Mouse (Mus musculus): Measurements from ENCODE around the gene Nkapd1. TPM values are rescaled to one million over a fixed set of nuclear protein-coding genes. Genes with fewer than 3 reads are reported as not detected.
A peak's percentile ranks its signal among the peaks of the same experiment; 100 is the strongest.
"Not testable (repeated sequence)": the region's sequence is repeated elsewhere in the genome, so short reads cannot be mapped to it uniquely, and the experiment has no call there.

Nkapd1 gene
- polyA plus RNA-seq, 1 experiment from 2014 or later = 30.6 TPM

- DNase-seq (ENCODE audit: low spot score) = no peak
- H3K9ac ChIP-seq (ENCODE audit: low read depth, low read length) = no peak overlapping the region
- ATAC-seq (ENCODE audit: low FRiP score) = no peak
- 75% methylated on average over 10 of the region's 10 CpGs for WGBS
- H3K27me3 ChIP-seq (ENCODE audit: control insufficient read depth, insufficient read depth, low read length) = no peaks in the 10 kb centered on the region
- H3K4me2 ChIP-seq (replicated peaks; ENCODE audit: low read depth, low read length) = no peak overlapping the region
- H3K4me1 ChIP-seq (replicated peaks; ENCODE audit: control insufficient read depth, insufficient read depth, low read length) = no peaks in the 10 kb centered on the region
- H3K27ac ChIP-seq (ENCODE audit: low read depth, low read length) = no peak overlapping the region
- no peaks in the 10 kb centered on the region for H3K9me3 ChIP-seq (ENCODE audit: control insufficient read depth, low read length)
- H3K36me3 ChIP-seq (ENCODE audit: control insufficient read depth, insufficient read depth, low read length) = peaks cover 15% of the 10 kb centered on the region; the same call in 1 of the 2 replicates
- no peak overlapping the region for H3K4me3 ChIP-seq (ENCODE audit: low read depth, low read length)
Observed at GRCm38 (mm10) chr9:50646826-50647370, 29.6 kb upstream of the Nkapd1 start.

DNA sequence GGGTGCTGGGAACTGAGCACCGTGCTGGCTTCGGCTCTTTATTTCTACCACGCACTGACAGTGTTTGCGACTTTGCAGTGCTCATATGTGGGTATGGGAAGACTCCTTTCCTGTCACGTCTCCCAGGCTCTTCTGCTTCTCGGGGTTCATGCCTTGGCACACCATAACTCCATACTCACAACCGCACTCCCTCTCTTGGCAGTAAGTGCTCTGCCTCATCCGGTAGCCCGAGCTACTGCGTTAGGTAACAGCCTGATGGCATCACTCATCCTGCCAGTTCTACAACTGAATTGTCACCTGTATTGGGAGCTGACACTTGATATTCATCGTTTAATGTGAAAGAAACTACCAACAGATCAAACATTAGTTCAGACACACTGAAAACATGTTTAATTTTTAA lies 17.0 kb upstream of the Nkapd1 start:
- ATAC-seq (ENCODE audit: low FRiP score) = no peak

DNA sequence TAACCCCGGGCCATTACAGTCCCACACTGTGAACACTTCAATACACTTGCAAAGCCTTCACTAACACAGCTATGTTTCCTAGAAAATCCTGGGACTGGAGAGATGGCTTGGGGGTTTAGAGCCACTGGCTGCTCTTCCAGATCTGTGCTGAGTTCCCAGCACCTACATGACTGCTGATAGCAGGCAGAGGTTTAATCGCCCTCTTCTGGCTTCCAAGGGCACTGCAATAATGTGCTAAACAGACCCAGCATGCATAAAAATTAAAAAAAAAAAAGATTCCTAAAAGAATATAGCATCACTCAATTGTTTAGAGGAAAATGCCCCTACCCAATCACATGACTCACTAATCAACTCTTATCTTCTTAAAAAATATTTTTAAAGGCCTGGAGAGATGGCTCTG lies 15.8 kb upstream of the Nkapd1 start:
- no peaks in the 10 kb centered on the region for H3K27me3 ChIP-seq (ENCODE audit: control insufficient read depth, insufficient read depth, low read length)
- no peaks in the 10 kb centered on the region for H3K9me3 ChIP-seq (ENCODE audit: control insufficient read depth, low read length)
- 60% methylated on average over 2 of the region's 2 CpGs for WGBS
- no peak for ATAC-seq (ENCODE audit: low FRiP score)
- H3K27ac ChIP-seq (ENCODE audit: low read depth, low read length) = no peak overlapping the region
- no peak overlapping the region for H3K4me2 ChIP-seq (replicated peaks; ENCODE audit: low read depth, low read length)
- H3K9ac ChIP-seq (ENCODE audit: low read depth, low read length) = no peak overlapping the region
- H3K4me1 ChIP-seq (replicated peaks; ENCODE audit: control insufficient read depth, insufficient read depth, low read length) = no peaks in the 10 kb centered on the region
- H3K4me3 ChIP-seq (ENCODE audit: low read depth, low read length) = no peak overlapping the region
- peak; percentile 21 for DNase-seq (ENCODE audit: low spot score)
- peaks cover 4% of the 10 kb centered on the region; the same call in 1 of the 2 replicates for H3K36me3 ChIP-seq (ENCODE audit: control insufficient read depth, insufficient read depth, low read length)

More for the DNA sequence above, 17.0 kb upstream of the Nkapd1 start:
- no peaks in the 10 kb centered on the region for H3K9me3 ChIP-seq (ENCODE audit: control insufficient read depth, low read length)
- H3K4me2 ChIP-seq (replicated peaks; ENCODE audit: low read depth, low read length) = no peak overlapping the region
- peaks cover 4% of the 10 kb centered on the region; the same call in 1 of the 2 replicates for H3K36me3 ChIP-seq (ENCODE audit: control insufficient read depth, insufficient read depth, low read length)
- no peaks in the 10 kb centered on the region for H3K4me1 ChIP-seq (replicated peaks; ENCODE audit: control insufficient read depth, insufficient read depth, low read length)
- H3K9ac ChIP-seq (ENCODE audit: low read depth, low read length) = no peak overlapping the region
- no peak overlapping the region for H3K27ac ChIP-seq (ENCODE audit: low read depth, low read length)
- WGBS = 97% methylated on average over 11 of the region's 11 CpGs
- H3K27me3 ChIP-seq (ENCODE audit: control insufficient read depth, insufficient read depth, low read length) = no peaks in the 10 kb centered on the region
- no peak for DNase-seq (ENCODE audit: low spot score)
- H3K4me3 ChIP-seq (ENCODE audit: low read depth, low read length) = no peak overlapping the region

GRCm38 (mm10) chr9:50632016-50632688 lies 14.9 kb upstream of the Nkapd1 start:
- Histone ChIP-seq H3K36me3 (ENCODE audit: control insufficient read depth, insufficient read depth, low read length) (no peaks in the 10 kb centered on the region), H3K9ac (ENCODE audit: low read depth, low read length) (no peak overlapping the region)
- WGBS = 86% methylated on average over 6 of the region's 6 CpGs

GRCm38 (mm10) chr9:50630903-50631302 lies 13.6 kb upstream of the Nkapd1 start:
- not testable (repeated sequence) for H3K4me3 ChIP-seq (ENCODE audit: low read depth, low read length); H3K4me2 ChIP-seq (replicated peaks; ENCODE audit: low read depth, low read length); DNase-seq (ENCODE audit: low spot score); H3K9me3 ChIP-seq (ENCODE audit: control insufficient read depth, low read length); ATAC-seq (ENCODE audit: low FRiP score); H3K4me1 ChIP-seq (replicated peaks; ENCODE audit: control insufficient read depth, insufficient read depth, low read length); H3K36me3 ChIP-seq (ENCODE audit: control insufficient read depth, insufficient read depth, low read length); H3K27ac ChIP-seq (ENCODE audit: low read depth, low read length); H3K9ac ChIP-seq (ENCODE audit: low read depth, low read length); H3K27me3 ChIP-seq (ENCODE audit: control insufficient read depth, insufficient read depth, low read length)
- WGBS = 83% methylated on average over 6 of the region's 8 CpGs

More at GRCm38 (mm10) chr9:50632016-50632688, 14.9 kb upstream of the Nkapd1 start:
- no peaks in the 10 kb centered on the region for H3K4me1 ChIP-seq (replicated peaks; ENCODE audit: control insufficient read depth, insufficient read depth, low read length)
- ATAC-seq (ENCODE audit: low FRiP score) (no peak), DNase-seq (ENCODE audit: low spot score) (no peak)
- H3K9me3 ChIP-seq (ENCODE audit: control insufficient read depth, low read length) = no peaks in the 10 kb centered on the region
- H3K4me2 ChIP-seq (replicated peaks; ENCODE audit: low read depth, low read length) = no peak overlapping the region
- H3K27me3 ChIP-seq (ENCODE audit: control insufficient read depth, insufficient read depth, low read length) = no peaks in the 10 kb centered on the region
- no peak overlapping the region for H3K4me3 ChIP-seq (ENCODE audit: low read depth, low read length)
- no peak overlapping the region for H3K27ac ChIP-seq (ENCODE audit: low read depth, low read length)

DNA sequence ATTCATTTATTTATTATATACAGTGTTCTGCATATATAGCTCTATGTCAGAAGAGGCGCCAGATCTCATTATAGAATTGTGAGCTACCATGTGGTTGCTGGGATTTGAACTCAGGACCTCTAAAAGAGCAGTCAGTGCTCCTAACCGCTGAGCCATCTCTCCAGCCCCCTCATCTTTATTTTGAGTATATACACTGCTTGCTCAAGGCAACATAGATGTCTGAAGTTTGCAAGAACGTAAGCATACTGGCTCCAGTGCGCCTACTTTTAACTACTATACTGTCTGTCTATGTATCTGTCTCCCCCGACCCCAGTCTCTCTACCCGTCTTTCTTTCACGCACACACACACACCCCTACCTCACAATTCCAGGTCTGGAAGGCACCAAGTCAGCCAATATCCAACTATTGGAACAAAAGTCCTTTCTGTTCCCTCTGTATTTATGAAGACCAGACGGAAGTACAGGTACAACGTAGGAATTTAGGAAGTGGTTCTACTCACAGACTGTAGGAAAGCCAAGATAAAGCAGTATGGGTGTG lies 598 bp upstream of the Nkapd1 start:
- H3K27me3 ChIP-seq (ENCODE audit: control insufficient read depth, insufficient read depth, low read length) = no peaks in the 10 kb centered on the region
- H3K4me3 ChIP-seq (ENCODE audit: low read depth, low read length) = peak overlapping the region; percentile 96
- no peaks in the 10 kb centered on the region for H3K4me1 ChIP-seq (replicated peaks; ENCODE audit: control insufficient read depth, insufficient read depth, low read length)
- no peak for DNase-seq (ENCODE audit: low spot score)
- peak overlapping the region; percentile 81; the same call in 1 of the 2 replicates for H3K4me2 ChIP-seq (replicated peaks; ENCODE audit: low read depth, low read length)
- H3K27ac ChIP-seq (ENCODE audit: low read depth, low read length) = no peak overlapping the region
- H3K9me3 ChIP-seq (ENCODE audit: control insufficient read depth, low read length) = no peaks in the 10 kb centered on the region
- H3K9ac ChIP-seq (ENCODE audit: low read depth, low read length) = no peak overlapping the region
- no peak for ATAC-seq (ENCODE audit: low FRiP score)
- H3K36me3 ChIP-seq (ENCODE audit: control insufficient read depth, insufficient read depth, low read length) = 0 out of 2 replicates have a peak, but pooled peaks cover 2% of the 10 kb centered on the region
- 66% methylated on average over 9 of the region's 9 CpGs for WGBS

DNA sequence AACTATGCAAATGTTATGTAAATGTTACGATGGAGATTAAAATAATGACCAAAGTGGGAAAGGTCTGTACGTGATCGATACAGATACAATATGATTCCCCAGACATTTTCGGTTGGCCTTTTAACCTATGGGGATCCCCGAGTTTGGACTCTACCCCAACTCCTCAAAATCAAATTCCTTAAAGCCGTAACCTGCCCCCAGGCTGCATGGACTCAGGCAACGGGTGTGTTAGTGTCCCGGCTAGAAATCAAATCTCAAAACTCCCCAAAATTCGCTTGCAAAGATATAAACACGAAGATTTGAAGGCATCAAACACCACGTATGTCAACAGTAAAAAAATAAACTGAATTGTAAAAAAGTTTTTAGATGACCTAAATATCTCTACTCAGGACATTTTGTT lies 1.1 kb downstream of the Nkapd1 start:
- Histone ChIP-seq H3K4me3 (ENCODE audit: low read depth, low read length) (peak overlapping the region; percentile 96), H3K9me3 (ENCODE audit: control insufficient read depth, low read length) (no peaks in the 10 kb centered on the region), H3K36me3 (ENCODE audit: control insufficient read depth, insufficient read depth, low read length) (0 out of 2 replicates have a peak, but pooled peaks cover 3% of the 10 kb centered on the region), H3K27me3 (ENCODE audit: control insufficient read depth, insufficient read depth, low read length) (no peaks in the 10 kb centered on the region), H3K4me1 (replicated peaks; ENCODE audit: control insufficient read depth, insufficient read depth, low read length) (no peaks in the 10 kb centered on the region), H3K4me2 (replicated peaks; ENCODE audit: low read depth, low read length) (peak overlapping the region; percentile 81), H3K27ac (ENCODE audit: low read depth, low read length) (no peak overlapping the region), H3K9ac (ENCODE audit: low read depth, low read length) (peak overlapping the region; percentile 91)
- 44% methylated on average over 11 of the region's 11 CpGs for WGBS
- DNase-seq (ENCODE audit: low spot score) (no peak), ATAC-seq (ENCODE audit: low FRiP score) (no peak)

GRCm38 (mm10) chr9:50612115-50612514 lies 5.1 kb downstream of the Nkapd1 start:
- Histone ChIP-seq H3K4me2 (replicated peaks; ENCODE audit: low read depth, low read length) (no peak overlapping the region), H3K4me3 (ENCODE audit: low read depth, low read length) (no peak overlapping the region), H3K9ac (ENCODE audit: low read depth, low read length) (no peak overlapping the region), H3K4me1 (replicated peaks; ENCODE audit: control insufficient read depth, insufficient read depth, low read length) (no peaks in the 10 kb centered on the region), H3K27me3 (ENCODE audit: control insufficient read depth, insufficient read depth, low read length) (no peaks in the 10 kb centered on the region), H3K36me3 (ENCODE audit: control insufficient read depth, insufficient read depth, low read length) (0 out of 2 replicates have a peak, but pooled peaks cover 3% of the 10 kb centered on the region), H3K27ac (ENCODE audit: low read depth, low read length) (no peak overlapping the region), H3K9me3 (ENCODE audit: control insufficient read depth, low read length) (no peaks in the 10 kb centered on the region)
- WGBS = 93% methylated on average over 4 of the region's 4 CpGs
- no peak for DNase-seq (ENCODE audit: low spot score)
- ATAC-seq (ENCODE audit: low FRiP score) = no peak

GRCm38 (mm10) chr9:50604338-50604737 lies 12.9 kb downstream of the Nkapd1 start:
- no peaks in the 10 kb centered on the region for H3K9me3 ChIP-seq (ENCODE audit: control insufficient read depth, low read length)
- H3K27me3 ChIP-seq (ENCODE audit: control insufficient read depth, insufficient read depth, low read length) = no peaks in the 10 kb centered on the region
- peak overlapping the region; percentile 89 for H3K9ac ChIP-seq (ENCODE audit: low read depth, low read length)
- H3K27ac ChIP-seq (ENCODE audit: low read depth, low read length) = peak overlapping the region; percentile 80
- WGBS = 5% methylated on average over 6 of the region's 6 CpGs
- peak overlapping the region; percentile 84 for H3K4me3 ChIP-seq (ENCODE audit: low read depth, low read length)
- DNase-seq (ENCODE audit: low spot score) = no peak
- peak overlapping the region; percentile 55 for H3K4me2 ChIP-seq (replicated peaks; ENCODE audit: low read depth, low read length)
- H3K4me1 ChIP-seq (replicated peaks; ENCODE audit: control insufficient read depth, insufficient read depth, low read length) = no peaks in the 10 kb centered on the region
- H3K36me3 ChIP-seq (ENCODE audit: control insufficient read depth, insufficient read depth, low read length) = no peaks in the 10 kb centered on the region
- no peak for ATAC-seq (ENCODE audit: low FRiP score)
